ENCODE assay signal across 9 mouse cellular contexts in genomic region chr4:129332846-129333245, GRCm38 (mm10). TPM values are rescaled to one million over a fixed set of nuclear protein-coding genes. Genes with fewer than 3 reads are reported as not detected.
DNase-seq lines count a peak whose midpoint lies in the region; ATAC-seq lines count a peak whose summit lies in the region.
"Had no signal": no experiment of that assay in that cellular context is flagged by ENCODE, and none has a peak within 500 bp of the region (broad histone marks: within the 10 kb centered on the region; RNA-seq: fewer than 3 reads in every experiment).

No protein-coding gene starts in this region.

- H3K9ac ChIP-seq in heart, embryonic 16.5 days (ENCODE audit: low read length) = no peak overlapping the region; the same call in 1 of the 2 replicates
- no peak overlapping the region for H3K9ac ChIP-seq in hindbrain, embryonic 11.5 days (ENCODE audit: low read depth, low read length)
- H3K9ac ChIP-seq in liver, embryonic 16.5 days (ENCODE audit: low read depth, low read length) = no peak overlapping the region; the same call in 1 of the 2 replicates

- no peak for DNase-seq in heart, postnatal 4 days
- DNase-seq in Muller cell, postnatal 12 days (ENCODE audit: inconsistent ontology term) = peak; percentile 8
- DNase-seq in hindbrain, embryonic 11.5 days (ENCODE audit: low spot score) = no peak
- DNase-seq in spleen, adult 18-20 months = no peak
- DNase-seq in cerebellum, postnatal 10 days = no peak
- DNase-seq in MN1 (ENCODE audit: low spot score) = no peak
- DNase-seq: lung, adult 18-20 months had no signal

- whole genome bisulfite sequencing in heart, embryonic 16.5 days = 29% methylated on average over 1 of the region's 1 CpGs
- 38% methylated on average over 1 of the region's 1 CpGs for WGBS in hindbrain, embryonic 11.5 days
- 38% methylated on average over 1 of the region's 1 CpGs for WGBS in liver, embryonic 16.5 days (ENCODE audit: insufficient replicate concordance)

- H3K36me3 ChIP-seq in heart, embryonic 16.5 days (ENCODE audit: control insufficient read depth, insufficient read depth) = peaks cover 20% of the 10 kb centered on the region
- H3K36me3 ChIP-seq in hindbrain, embryonic 11.5 days (ENCODE audit: control insufficient read depth, insufficient read depth, low read length) = peaks cover 4% of the 10 kb centered on the region
- peaks cover 15% of the 10 kb centered on the region for H3K36me3 ChIP-seq in liver, embryonic 16.5 days (ENCODE audit: control insufficient read depth, insufficient read depth)

- no peak overlapping the region for H3K27ac ChIP-seq in heart, embryonic 16.5 days (ENCODE audit: low read length)
- H3K27ac ChIP-seq in hindbrain, embryonic 11.5 days (ENCODE audit: low read depth, low read length) = no peak overlapping the region
- H3K27ac ChIP-seq in liver, embryonic 16.5 days (ENCODE audit: low read length) = no peak overlapping the region

- H3K4me2 ChIP-seq in heart, embryonic 16.5 days (ENCODE audit: low read depth, low read length) = peak overlapping the region; percentile 72
- H3K4me2 ChIP-seq in hindbrain, embryonic 11.5 days (replicated peaks; ENCODE audit: low read depth, low read length) = no peak overlapping the region
- H3K4me2 ChIP-seq in liver, embryonic 16.5 days (ENCODE audit: low read depth, low read length) = peak overlapping the region; percentile 95

- H3K4me1 ChIP-seq in heart, embryonic 16.5 days (ENCODE audit: control insufficient read depth, insufficient read depth, low read length) = peaks cover 23% of the 10 kb centered on the region
- H3K4me1 ChIP-seq in hindbrain, embryonic 11.5 days (replicated peaks; ENCODE audit: control insufficient read depth, insufficient read depth, low read length) = peaks cover 11% of the 10 kb centered on the region
- H3K4me1 ChIP-seq in liver, embryonic 16.5 days (ENCODE audit: control insufficient read depth, low read depth, low read length) = peaks cover 35% of the 10 kb centered on the region

- no peak for ATAC-seq in heart, embryonic 16.5 days (replicated peaks; ENCODE audit: extremely low read depth, insufficient read depth, low FRiP score)
- no peak for ATAC-seq in hindbrain, embryonic 11.5 days (ENCODE audit: low FRiP score)
- no peak for ATAC-seq in liver, embryonic 16.5 days (ENCODE audit: low read depth)

- H3K27me3 ChIP-seq in heart, embryonic 16.5 days (ENCODE audit: control insufficient read depth, insufficient read depth, low read length) = no peaks in the 10 kb centered on the region
- no peaks in the 10 kb centered on the region for H3K27me3 ChIP-seq in hindbrain, embryonic 11.5 days (ENCODE audit: control insufficient read depth, insufficient read depth, low read length)
- no peaks in the 10 kb centered on the region for H3K27me3 ChIP-seq in liver, embryonic 16.5 days (ENCODE audit: control insufficient read depth, insufficient read depth, low read depth, low read length)

- H3K9me3 ChIP-seq in heart, embryonic 16.5 days (replicated peaks; ENCODE audit: control insufficient read depth, low read length) = no peaks in the 10 kb centered on the region
- no peaks in the 10 kb centered on the region for H3K9me3 ChIP-seq in hindbrain, embryonic 11.5 days (ENCODE audit: control insufficient read depth, low read length)
- no peaks in the 10 kb centered on the region for H3K9me3 ChIP-seq in liver, embryonic 16.5 days (replicated peaks; ENCODE audit: control insufficient read depth, low read length)

- peak overlapping the region; percentile 93; the same call in 1 of the 2 replicates for H3K4me3 ChIP-seq in heart, embryonic 16.5 days (ENCODE audit: low read length)
- peak overlapping the region; percentile 89; the same call in 1 of the 2 replicates for H3K4me3 ChIP-seq in hindbrain, embryonic 11.5 days (ENCODE audit: low read depth, low read length)
- peak overlapping the region; percentile 92 for H3K4me3 ChIP-seq in liver, embryonic 16.5 days (ENCODE audit: low read depth, low read length)

RNA-seq across cellular contexts. Expression of gene Rbbp4, which starts 2.3 kb away (rescaled TPM):
- polyA plus RNA-seq in heart, embryonic 16.5 days (2015; fragmentation: Nextera tagmentation; extraction: Ambion mirVana) = 259 and 291 TPM in 2 replicates
- 100 to 1,000 TPM; 195 to 199 TPM for total RNA-seq in heart, postnatal 4 days (2021)
- 505 and 518 TPM in 2 replicates for polyA plus RNA-seq in hindbrain, embryonic 11.5 days (2014; fragmentation: Nextera tagmentation; extraction: Ambion mirVana)
- polyA plus RNA-seq in liver, embryonic 16.5 days (2015; fragmentation: Nextera tagmentation; extraction: Ambion mirVana) = 214 and 238 TPM in 2 replicates

RNA-seq across cellular contexts. Expression of gene Zbtb8os, which starts 2.6 kb away (rescaled TPM):
- polyA plus RNA-seq in heart, embryonic 16.5 days (2015; fragmentation: Nextera tagmentation; extraction: Ambion mirVana) = 36.9 and 41.7 TPM in 2 replicates
- 10 to 100 TPM; 20.6 to 22.2 TPM for total RNA-seq in heart, postnatal 4 days (2021)
- polyA plus RNA-seq in hindbrain, embryonic 11.5 days (2014; fragmentation: Nextera tagmentation; extraction: Ambion mirVana) = 42.7 and 45.2 TPM in 2 replicates
- polyA plus RNA-seq in liver, embryonic 16.5 days (2015; fragmentation: Nextera tagmentation; extraction: Ambion mirVana) = 22.5 and 23.0 TPM in 2 replicates

RNA-seq across cellular contexts. Expression of gene Zbtb8a, which starts 45.1 kb away (rescaled TPM):
- 10.1 and 11.3 TPM in 2 replicates for polyA plus RNA-seq in heart, embryonic 16.5 days (2015; fragmentation: Nextera tagmentation; extraction: Ambion mirVana)
- 1 to 10 TPM; 8.7 to 9.0 TPM for total RNA-seq in heart, postnatal 4 days (2021)
- 8.1 and 11.5 TPM in 2 replicates for polyA plus RNA-seq in hindbrain, embryonic 11.5 days (2014; fragmentation: Nextera tagmentation; extraction: Ambion mirVana)
- 2.2 and 2.7 TPM in 2 replicates for polyA plus RNA-seq in liver, embryonic 16.5 days (2015; fragmentation: Nextera tagmentation; extraction: Ambion mirVana)

RNA-seq across cellular contexts. Expression of gene Sync, which starts 45.4 kb away (rescaled TPM):
- 1.8 and 1.9 TPM in 2 replicates for polyA plus RNA-seq in heart, embryonic 16.5 days (2015; fragmentation: Nextera tagmentation; extraction: Ambion mirVana)
- 1 to 10 TPM; 8.7 to 9.5 TPM for total RNA-seq in heart, postnatal 4 days (2021)
- 0.56 and 0.99 TPM in 2 replicates for polyA plus RNA-seq in hindbrain, embryonic 11.5 days (2014; fragmentation: Nextera tagmentation; extraction: Ambion mirVana)
- polyA plus RNA-seq in liver, embryonic 16.5 days (2015; fragmentation: Nextera tagmentation; extraction: Ambion mirVana) = 0.13 and 0.33 TPM in 2 replicates
